Mouse (Mus musculus): Measurements from ENCODE around the gene Ccnt1. TPM values are rescaled to one million over a fixed set of nuclear protein-coding genes. Genes with fewer than 3 reads are reported as not detected.

Gene Ccnt1
- polyA plus RNA-seq, 1 experiment: 0.61 TPM

- no peaks in the 10 kb centered on the region for H3K9me3 ChIP-seq (ENCODE audit: control insufficient read depth, low read length)
- H3K4me1 ChIP-seq (ENCODE audit: control insufficient read depth): peaks cover 9% of the 10 kb centered on the region
- H3K36me3 ChIP-seq (ENCODE audit: control insufficient read depth): peaks cover 86% of the 10 kb centered on the region
- TF ChIP-seq GATA1 (IDR thresholded peaks at IDR 0.05; ENCODE audit: low read length): no peak
- no peak overlapping the region for H3K4me3 ChIP-seq (replicated peaks)
- H3K27me3 ChIP-seq (ENCODE audit: control insufficient read depth): no peaks in the 10 kb centered on the region
These were observed 29.7 kb downstream of the Ccnt1 start for GRCm38 (mm10) chr15:98541064-98541463.

DNA sequence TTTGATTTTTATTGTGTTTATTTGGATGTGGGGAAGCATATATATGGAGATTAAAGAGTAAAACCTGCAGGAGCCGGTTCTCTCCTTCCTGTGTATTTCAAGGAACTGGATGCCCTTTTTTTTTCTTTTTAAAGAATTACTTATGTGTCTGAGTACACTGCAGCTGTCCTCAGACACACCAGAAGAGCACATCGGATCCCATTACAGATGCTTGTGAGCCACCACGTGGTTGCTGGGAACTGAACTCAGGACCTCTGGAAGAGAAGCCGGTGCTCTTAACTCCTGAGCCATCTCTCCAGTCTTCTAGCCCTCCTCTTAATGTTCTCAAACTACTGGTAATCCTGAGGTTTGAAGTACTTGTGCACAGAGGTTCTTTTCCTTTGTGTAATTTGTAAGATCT is 32.8 kb downstream of the Ccnt1 start:
- TF ChIP-seq TAL1 (IDR thresholded peaks at IDR 0.05; ENCODE audit: low read length): no peak
- TF ChIP-seq GATA1 (IDR thresholded peaks at IDR 0.05; ENCODE audit: low read length): no peak
- no peak overlapping the region for H3K4me3 ChIP-seq (replicated peaks)
- peaks cover 55% of the 10 kb centered on the region for H3K36me3 ChIP-seq (ENCODE audit: control insufficient read depth)
- no peaks in the 10 kb centered on the region for H3K27me3 ChIP-seq (ENCODE audit: control insufficient read depth)
- H3K9me3 ChIP-seq (ENCODE audit: control insufficient read depth, low read length): no peaks in the 10 kb centered on the region
- H3K4me1 ChIP-seq (ENCODE audit: control insufficient read depth): peaks cover 15% of the 10 kb centered on the region

- Histone ChIP-seq H3K9me3 (ENCODE audit: control insufficient read depth, low read length) (no peaks in the 10 kb centered on the region), H3K36me3 (ENCODE audit: control insufficient read depth) (peaks cover 55% of the 10 kb centered on the region), H3K4me3 (replicated peaks) (no peak overlapping the region), H3K27me3 (ENCODE audit: control insufficient read depth) (no peaks in the 10 kb centered on the region), H3K4me1 (ENCODE audit: control insufficient read depth) (peaks cover 22% of the 10 kb centered on the region)
- no peak for TF ChIP-seq GATA1 (IDR thresholded peaks at IDR 0.05; ENCODE audit: low read length)
- TF ChIP-seq TAL1 (IDR thresholded peaks at IDR 0.05; ENCODE audit: low read length): no peak
These were observed 33.8 kb downstream of the Ccnt1 start for GRCm38 (mm10) chr15:98536828-98537510.

DNA sequence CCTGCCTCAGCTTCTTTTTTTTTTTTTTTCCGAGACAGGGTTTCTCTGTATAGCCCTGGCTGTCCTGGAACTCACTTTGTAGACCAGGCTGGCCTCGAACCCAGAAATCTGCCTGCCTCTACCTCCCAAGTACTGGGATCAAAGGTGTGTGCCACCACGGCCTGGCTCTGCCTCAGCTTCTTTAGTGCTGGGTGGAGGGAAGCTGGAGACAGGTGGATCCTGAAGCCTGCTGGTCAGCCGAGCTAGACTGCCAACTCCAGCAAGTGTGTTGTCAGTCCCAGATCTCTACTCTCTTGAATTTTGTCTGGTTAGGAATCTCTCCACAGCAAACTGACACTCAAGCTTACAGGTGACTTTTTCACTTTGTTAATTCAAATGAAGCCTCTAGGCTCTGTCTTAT is 34.8 kb downstream of the Ccnt1 start:
- peaks cover 55% of the 10 kb centered on the region for H3K36me3 ChIP-seq (ENCODE audit: control insufficient read depth)
- H3K9me3 ChIP-seq (ENCODE audit: control insufficient read depth, low read length): no peaks in the 10 kb centered on the region
- no peak overlapping the region for H3K4me3 ChIP-seq (replicated peaks)
- H3K27me3 ChIP-seq (ENCODE audit: control insufficient read depth): no peaks in the 10 kb centered on the region
- TF ChIP-seq GATA1 (IDR thresholded peaks at IDR 0.05; ENCODE audit: low read length) (no peak), TAL1 (IDR thresholded peaks at IDR 0.05; ENCODE audit: low read length) (no peak)
- H3K4me1 ChIP-seq (ENCODE audit: control insufficient read depth): peaks cover 30% of the 10 kb centered on the region

GRCm38 (mm10) chr15:98533881-98534627 is 36.7 kb downstream of the Ccnt1 start, which contains the start of gene Kansl2:
Gene Kansl2, minus strand, starts transcription at chr15:98534264.
- TF ChIP-seq GATA1 (IDR thresholded peaks at IDR 0.05; ENCODE audit: low read length): no peak
- TF ChIP-seq TAL1 (IDR thresholded peaks at IDR 0.05; ENCODE audit: low read length): no peak
- H3K27me3 ChIP-seq (ENCODE audit: control insufficient read depth): no peaks in the 10 kb centered on the region
- peaks cover 55% of the 10 kb centered on the region for H3K36me3 ChIP-seq (ENCODE audit: control insufficient read depth)
- no peaks in the 10 kb centered on the region for H3K9me3 ChIP-seq (ENCODE audit: control insufficient read depth, low read length)
- H3K4me3 ChIP-seq (replicated peaks): peak within 1 kb of the TSS; percentile 78
- peaks cover 30% of the 10 kb centered on the region for H3K4me1 ChIP-seq (ENCODE audit: control insufficient read depth)

DNA sequence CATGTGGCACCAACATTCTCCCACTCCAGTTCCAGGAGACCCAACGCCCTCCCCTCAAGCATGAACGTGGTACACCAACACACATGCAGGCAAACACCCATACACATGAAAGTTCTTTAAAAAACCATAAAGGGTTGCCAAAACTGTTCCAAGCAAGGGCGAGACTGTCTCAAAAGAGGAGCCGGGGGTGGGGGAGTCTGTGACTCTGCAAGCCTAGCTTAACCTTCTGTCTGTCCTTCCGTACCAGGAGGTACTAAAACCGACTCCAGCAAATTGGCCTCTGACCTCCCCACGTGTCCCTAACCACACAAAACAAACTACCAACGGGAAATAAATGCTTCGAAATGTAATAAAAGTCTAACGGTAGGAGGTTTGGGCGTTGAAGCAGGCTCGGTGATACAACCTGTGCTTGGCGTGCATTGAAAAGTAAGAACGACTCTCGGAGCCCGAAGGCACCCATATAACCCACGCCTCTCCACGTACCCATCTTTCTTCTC is 37.6 kb downstream of the Ccnt1 start:
- H3K9me3 ChIP-seq (ENCODE audit: control insufficient read depth, low read length): no peaks in the 10 kb centered on the region
- H3K36me3 ChIP-seq (ENCODE audit: control insufficient read depth): peaks cover 56% of the 10 kb centered on the region
- no peak for TF ChIP-seq GATA1 (IDR thresholded peaks at IDR 0.05; ENCODE audit: low read length)
- H3K4me3 ChIP-seq (replicated peaks): peak overlapping the region; percentile 78
- H3K4me1 ChIP-seq (ENCODE audit: control insufficient read depth): peaks cover 31% of the 10 kb centered on the region
- H3K27me3 ChIP-seq (ENCODE audit: control insufficient read depth): no peaks in the 10 kb centered on the region

- H3K9me3 ChIP-seq (ENCODE audit: control insufficient read depth, low read length): no peaks in the 10 kb centered on the region
- H3K27me3 ChIP-seq (ENCODE audit: control insufficient read depth): no peaks in the 10 kb centered on the region
- peak overlapping the region; percentile 78 for H3K4me3 ChIP-seq (replicated peaks)
- no peak for TF ChIP-seq TAL1 (IDR thresholded peaks at IDR 0.05; ENCODE audit: low read length)
- no peak for TF ChIP-seq GATA1 (IDR thresholded peaks at IDR 0.05; ENCODE audit: low read length)
- peaks cover 58% of the 10 kb centered on the region for H3K36me3 ChIP-seq (ENCODE audit: control insufficient read depth)
- peaks cover 37% of the 10 kb centered on the region for H3K4me1 ChIP-seq (ENCODE audit: control insufficient read depth)
These were observed 38.4 kb downstream of the Ccnt1 start for GRCm38 (mm10) chr15:98532281-98532680.

DNA sequence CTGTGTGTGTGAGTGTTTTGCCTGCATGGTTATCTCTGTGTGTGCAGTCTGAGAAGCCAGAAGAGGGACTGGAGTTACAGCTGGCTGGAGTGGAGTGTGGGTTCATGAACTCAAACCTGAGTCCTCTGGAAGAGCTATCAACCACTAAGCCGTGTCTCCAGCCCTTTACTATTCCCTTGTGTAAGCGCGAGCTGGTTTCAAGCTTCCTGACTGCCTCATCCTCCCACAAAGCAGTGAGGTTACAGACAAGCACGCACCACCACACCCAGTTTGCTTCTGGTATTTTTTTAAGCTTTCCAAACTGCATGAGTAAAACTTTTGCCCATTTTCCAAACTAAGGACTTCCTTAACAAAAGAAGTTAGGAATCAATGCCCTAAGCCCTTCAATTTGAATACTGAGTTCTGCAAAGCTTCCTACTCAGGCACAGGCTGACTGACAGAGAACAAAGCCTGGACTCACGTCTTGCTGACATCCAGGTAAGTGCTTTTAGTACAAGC is 42.6 kb downstream of the Ccnt1 start:
- Histone ChIP-seq H3K36me3 (ENCODE audit: control insufficient read depth) (peaks cover 97% of the 10 kb centered on the region), H3K9me3 (ENCODE audit: control insufficient read depth, low read length) (no peaks in the 10 kb centered on the region), H3K27me3 (ENCODE audit: control insufficient read depth) (no peaks in the 10 kb centered on the region), H3K4me1 (ENCODE audit: control insufficient read depth) (peaks cover 45% of the 10 kb centered on the region), H3K4me3 (replicated peaks) (no peak overlapping the region)
- no peak for TF ChIP-seq TAL1 (IDR thresholded peaks at IDR 0.05; ENCODE audit: low read length)
- no peak for TF ChIP-seq GATA1 (IDR thresholded peaks at IDR 0.05; ENCODE audit: low read length)

DNA sequence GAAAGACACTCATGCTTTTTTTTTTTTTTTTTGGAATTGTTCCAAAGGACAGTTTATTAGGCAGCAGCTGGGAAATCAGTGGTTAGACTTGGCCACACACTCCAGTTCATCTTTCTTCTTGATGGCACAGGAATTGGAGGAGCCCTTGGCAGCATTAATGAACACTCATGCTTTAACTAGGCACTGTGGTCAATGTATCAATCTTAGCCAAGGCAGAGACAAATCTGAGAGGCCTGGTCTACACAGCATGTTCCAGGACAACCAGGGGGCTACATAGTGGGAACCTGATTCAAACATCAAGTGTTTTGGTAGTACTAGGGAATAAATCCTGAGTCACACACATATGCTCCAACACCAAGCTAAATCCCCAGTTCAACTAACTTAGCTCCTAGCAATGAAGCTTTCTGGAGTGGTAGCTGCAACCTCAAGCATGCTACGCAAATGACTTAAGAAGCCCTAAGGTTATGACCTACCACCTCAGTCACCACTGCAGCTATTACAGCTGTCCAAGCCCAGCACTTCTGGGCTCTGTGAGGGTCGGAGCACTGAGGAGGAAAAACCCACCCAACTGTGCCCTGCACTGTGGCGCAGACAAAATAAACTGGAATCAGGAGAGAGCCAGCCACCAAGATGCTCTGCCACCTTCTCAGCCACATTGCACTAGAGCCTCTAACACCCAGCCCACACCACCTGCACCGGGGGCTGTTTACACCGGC is 43.5 kb downstream of the Ccnt1 start:
- Histone ChIP-seq H3K9me3 (ENCODE audit: control insufficient read depth, low read length) (no peaks in the 10 kb centered on the region), H3K36me3 (ENCODE audit: control insufficient read depth) (peaks cover 99% of the 10 kb centered on the region), H3K4me1 (ENCODE audit: control insufficient read depth) (peaks cover 36% of the 10 kb centered on the region), H3K4me3 (replicated peaks) (no peak overlapping the region), H3K27me3 (ENCODE audit: control insufficient read depth) (no peaks in the 10 kb centered on the region)
- TF ChIP-seq TAL1 (IDR thresholded peaks at IDR 0.05; ENCODE audit: low read length) (no peak), GATA1 (IDR thresholded peaks at IDR 0.05; ENCODE audit: low read length) (no peak)
